Mouse (Mus musculus) lung, postnatal 4 days (tissue): ENCODE measurements around the gene Trp53.
"Not testable (repeated sequence)": the region's sequence is repeated elsewhere in the genome, so short reads cannot be mapped to it uniquely, and the experiment has no call there.

ENCODE experiments used
- DNase-seq, 2 experiments: peaks; one replicate each; pipeline ENCODE4 v3.0.0; 2021

The Trp53 gene

DNA sequence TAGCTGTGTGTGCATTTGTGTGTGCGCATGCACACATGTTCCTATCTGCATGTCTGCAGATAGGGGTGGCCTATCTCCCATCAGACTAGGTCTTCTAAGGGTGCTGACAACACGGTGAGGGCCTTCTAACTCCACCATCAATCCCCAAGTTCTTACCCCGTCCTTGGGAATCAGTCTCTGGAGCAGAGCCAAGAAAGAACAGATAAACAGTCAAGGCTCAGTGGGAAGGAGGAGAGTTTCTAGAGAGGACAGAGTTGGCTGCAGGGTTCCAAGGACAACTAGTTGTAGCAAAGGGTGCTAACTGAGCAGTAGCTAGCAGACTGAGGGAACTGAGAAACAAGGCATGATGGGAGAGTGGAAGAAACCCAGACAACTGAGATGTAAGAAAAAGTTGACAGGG is 21.6 kb downstream of the Trp53 start:
- DNase-seq, result no peak

DNA sequence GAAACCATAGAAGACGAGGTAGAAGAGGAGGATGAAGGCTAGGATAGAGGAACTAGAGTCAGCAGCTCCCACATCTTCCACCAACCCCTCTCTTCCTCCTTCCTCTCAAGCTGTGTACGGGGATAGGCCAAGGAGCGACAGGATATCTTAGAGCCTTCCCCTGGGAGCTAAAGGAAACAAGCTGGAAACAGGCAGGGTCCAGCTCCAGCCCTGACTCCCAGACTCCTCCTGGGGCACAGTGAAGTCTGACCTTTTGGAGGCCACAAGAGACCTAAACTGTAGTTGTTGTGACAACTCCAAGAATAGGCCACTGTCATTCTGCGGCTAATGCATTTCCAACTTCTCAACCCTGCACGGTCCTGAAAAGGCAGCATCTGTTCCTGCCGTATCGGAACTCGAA is 23.4 kb downstream of the Trp53 start:
- no peak for DNase-seq

DNA sequence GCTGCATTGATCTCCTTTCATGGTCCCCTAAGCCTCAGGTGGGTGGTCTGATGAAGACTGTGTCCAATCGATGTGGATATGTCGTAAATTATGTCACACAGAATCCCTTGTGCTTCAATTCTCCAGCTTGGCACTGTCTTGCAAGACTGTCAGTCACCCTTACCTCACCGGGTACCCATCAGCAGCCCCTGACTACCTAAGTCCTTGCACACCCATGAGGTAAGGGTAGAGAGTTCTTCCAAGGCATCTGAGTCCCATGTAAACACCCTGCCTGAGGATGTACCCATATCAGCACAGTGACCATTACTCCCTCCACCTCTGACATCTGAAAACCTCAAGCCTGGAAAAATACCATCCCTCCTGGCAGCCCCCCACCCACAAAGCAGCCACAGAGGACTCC is 24.2 kb downstream of the Trp53 start:
- DNase-seq, result no peak

DNA sequence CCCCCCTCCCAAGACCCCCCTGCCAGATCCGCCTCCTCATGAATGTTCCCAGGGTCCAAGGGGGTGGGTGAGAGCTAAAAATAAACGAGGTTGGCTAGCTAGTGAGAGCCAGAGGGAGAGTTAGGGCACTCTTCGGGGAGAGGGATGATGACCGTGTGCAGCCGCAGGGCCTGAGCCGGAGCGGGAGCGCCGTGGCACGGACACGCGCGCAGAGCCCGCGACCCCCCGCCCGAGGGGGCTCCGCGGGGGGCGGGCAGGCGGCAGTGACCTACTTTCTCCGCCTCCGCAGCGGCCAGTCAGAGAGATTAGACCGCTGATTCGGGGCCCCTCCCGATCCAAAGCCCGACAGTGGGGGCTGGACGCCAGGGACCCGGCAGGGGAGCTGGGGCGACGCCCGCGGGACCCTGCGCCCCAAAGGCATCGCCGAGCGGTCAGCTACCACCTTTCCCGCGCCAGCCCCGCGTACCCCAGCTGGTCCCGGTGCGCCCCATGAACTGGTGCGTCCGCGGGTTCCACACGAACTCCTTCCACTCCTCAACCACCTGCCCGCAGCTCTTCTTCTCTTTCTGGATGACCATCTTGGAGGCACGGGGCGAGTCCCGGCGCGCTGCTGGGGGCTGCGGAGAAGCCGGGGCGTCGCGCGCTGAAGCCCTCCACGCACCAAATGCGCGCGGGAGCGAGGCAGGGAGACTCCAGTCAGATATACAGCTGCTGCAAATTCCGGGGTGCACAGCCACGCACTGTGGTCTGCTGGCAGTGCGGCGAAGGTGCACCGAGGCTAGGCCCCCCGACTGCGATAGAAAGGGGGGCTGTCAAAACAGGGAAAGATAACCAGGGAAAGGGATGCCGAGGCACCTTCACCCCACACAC is 24.9 kb downstream of the Trp53 start:
- DNase-seq, result peak; percentile 31 to 49

GRCm38 (mm10) chr11:69605726-69606490 is 25.7 kb downstream of the Trp53 start, which contains the start of gene Atp1b2:
TSS of gene Atp1b2 (minus strand) at chr11:69605942.
- peak; percentile 73 to 76 for DNase-seq

DNA sequence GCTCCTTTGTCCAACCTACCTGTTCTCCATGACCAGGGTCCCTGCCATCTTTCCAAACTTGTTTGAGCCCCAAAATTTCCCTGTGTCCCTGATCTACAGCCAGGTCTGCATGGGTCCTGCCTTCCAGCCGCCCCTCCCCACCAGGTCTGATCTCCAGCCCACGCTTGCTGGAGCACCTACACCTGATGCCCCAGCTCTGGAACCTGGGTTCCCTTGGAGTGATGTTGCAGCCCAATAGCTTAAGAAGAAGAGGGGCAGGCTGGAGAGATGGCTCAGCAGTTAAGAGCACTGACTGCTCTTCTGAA is 26.3 kb downstream of the Trp53 start:
- DNase-seq, result no peak

- no peak for DNase-seq
These were observed 26.7 kb downstream of the Trp53 start for GRCm38 (mm10) chr11:69606832-69607231.

GRCm38 (mm10) chr11:69608525-69608924 is 28.4 kb downstream of the Trp53 start:
- DNase-seq, result no peak

GRCm38 (mm10) chr11:69609416-69609815 is 29.3 kb downstream of the Trp53 start:
- no peak for DNase-seq

DNA sequence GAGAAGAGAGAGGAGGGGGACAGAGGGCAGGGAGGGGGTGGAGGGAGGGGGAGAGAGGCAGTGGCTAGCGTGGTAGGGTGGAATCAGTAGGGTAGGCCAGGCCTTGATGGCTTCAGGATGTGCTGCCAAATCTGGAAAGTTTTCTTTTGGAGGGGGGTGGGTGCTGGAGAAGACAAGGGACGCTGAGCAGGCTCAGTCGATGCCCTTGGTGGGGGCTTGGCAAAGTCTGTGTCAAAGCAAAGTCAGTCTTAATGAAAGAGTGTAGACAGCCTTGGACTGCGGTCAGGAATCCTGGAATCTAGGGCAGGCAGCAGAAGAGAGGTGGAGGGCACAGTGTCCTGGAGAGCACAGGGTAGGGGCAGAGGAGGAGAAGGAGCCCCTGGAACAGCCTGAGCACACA is 30.7 kb downstream of the Trp53 start:
- no peak for DNase-seq

- DNase-seq, result peak; percentile 89 to 92
These were observed 33.5 kb downstream of the Trp53 start for GRCm38 (mm10) chr11:69613553-69614256.

DNA sequence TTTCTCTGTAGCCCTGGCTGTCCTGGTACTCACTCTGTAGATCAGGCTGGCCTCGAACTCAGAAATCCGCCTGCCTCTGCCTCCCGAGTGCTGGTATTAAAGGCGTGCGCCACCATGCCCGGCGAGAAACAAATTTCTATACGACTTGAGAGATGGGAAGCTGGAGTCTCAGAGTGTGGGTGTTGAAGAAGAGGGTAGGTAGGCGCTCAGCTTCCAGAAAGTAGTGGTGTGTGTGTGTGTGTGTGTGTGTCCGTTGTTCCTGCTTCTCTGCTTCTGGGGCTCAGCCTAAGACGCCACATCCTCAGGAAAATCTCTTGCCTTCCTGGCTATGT is 34.1 kb downstream of the Trp53 start:
- not testable (repeated sequence) for DNase-seq

DNA sequence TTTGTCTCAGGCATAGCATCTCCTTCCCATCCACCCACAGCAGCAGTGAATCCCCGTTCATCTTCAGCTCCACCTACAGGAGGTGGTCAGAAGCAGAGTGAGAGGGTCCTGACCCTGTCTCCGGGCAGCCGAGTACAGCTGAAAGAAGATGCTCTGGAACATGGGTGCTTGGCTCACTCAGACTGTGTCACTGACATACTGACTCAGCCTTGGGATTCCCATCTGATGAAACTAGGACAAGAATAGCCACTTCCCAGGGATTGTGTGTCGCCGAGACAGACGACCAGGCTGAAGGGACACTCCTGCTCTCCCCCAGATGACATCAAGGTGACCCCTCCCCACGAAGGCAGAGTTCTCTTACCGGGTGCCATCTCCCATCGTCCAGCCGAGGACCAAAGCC is 36.6 kb downstream of the Trp53 start:
- no peak for DNase-seq

- no peak for DNase-seq
These were observed 37.6 kb downstream of the Trp53 start, which contains the start of gene Shbg for GRCm38 (mm10) chr11:69617805-69618204. TSS of gene Shbg (minus strand) at chr11:69617905.

GRCm38 (mm10) chr11:69620394-69621081 is 40.4 kb downstream of the Trp53 start:
- DNase-seq, result no peak

DNA sequence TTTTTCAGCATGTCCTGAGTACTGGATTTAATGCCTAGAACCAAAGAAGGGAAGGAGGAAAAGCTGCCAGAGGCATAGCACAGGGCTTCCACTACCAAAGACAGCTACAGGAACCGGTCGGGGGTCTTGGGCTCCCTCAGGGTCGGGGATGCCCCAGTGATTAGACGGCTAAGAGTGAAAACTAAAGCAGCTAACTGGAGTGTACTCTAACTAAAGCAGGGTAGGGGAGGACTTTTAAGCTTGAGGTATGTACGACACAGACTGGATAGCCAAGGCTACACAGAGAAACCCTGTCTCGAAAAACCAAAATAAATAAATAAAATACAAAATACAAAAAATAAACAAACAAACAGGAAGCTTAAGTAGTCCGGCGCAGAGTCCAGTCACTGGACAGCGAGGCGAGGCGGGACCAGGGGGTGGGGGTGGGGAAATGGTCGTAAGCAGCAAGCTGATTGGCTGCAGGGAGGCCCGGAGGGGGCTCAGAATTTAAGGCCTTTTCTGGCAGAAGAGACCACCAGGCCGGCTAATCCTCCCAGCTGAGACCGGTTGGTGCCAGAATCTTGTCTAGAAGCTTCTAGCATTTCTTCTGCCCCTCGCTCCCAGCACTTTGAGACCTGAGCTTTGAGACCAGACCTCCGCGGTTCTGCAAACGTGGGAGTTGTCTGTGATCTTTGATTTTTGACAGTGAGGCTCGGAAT is 41.6 kb downstream of the Trp53 start, which contains the start of gene Sat2:
Gene Sat2, plus strand, starts transcription at position 454 of the 698 bp plus-strand sequence.
- peak; percentile 58 to 76 for DNase-seq

DNA sequence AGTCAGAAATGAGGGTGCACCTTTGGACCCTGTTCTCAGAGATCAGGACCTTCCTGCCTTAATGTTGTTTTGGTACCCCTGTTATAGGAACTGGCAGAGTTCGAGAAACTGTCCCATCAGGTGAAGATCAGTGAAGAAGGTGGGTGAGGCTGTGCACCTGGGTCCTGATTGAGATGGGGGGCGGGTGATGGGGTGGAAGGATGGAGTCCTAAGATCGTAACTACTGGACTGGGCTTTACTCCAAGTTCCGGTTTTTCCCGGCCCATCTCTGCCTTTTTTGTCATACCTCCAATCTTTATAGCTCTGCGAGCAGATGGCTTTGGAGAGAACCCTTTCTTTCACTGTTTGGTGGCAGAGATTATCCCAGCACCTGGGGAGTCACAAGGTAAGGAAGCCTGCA is 42.2 kb downstream of the Trp53 start:
- no peak for DNase-seq

GRCm38 (mm10) chr11:69623006-69623405 is 42.8 kb downstream of the Trp53 start:
- no peak for DNase-seq

DNA sequence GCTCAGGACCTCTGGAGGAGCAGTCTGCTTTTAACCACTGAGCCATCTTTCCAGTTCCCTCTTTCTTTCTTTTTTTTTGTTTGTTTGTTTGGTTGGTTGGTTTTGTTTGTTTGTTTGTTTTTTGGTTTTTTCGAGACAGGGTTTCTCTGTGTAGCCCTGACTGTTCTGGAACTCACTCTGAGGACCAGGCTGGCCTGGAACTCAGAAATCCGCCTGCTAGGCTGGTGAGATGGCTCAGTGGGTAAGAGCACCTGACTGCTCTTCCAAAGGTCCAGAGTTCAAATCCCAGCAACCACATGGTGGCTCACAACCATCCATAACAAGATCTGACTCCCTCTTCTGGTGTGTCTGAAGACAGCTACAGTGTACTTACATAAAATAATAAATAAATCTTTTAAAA is 44.2 kb downstream of the Trp53 start:
- DNase-seq, result not testable (repeated sequence)

DNA sequence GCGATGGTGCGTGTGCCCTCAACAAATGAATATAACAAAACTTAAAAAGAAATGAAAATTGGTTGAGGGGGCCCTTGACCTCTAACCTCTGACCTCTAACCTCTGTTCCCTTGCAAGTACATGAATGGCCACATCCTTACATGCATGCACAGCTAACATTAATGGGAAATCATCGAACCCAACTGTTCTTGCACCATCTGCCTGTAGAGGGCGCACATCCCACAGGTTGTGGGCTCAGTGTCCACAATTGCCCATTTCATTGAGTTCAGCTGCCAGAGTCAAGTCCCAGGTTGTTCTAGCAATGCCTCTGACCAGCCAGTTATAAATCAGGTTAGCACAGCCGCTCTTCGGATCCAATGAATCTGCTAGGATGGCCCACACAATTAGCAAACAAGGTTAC is 48.1 kb downstream of the Trp53 start:
- peak; percentile 68 to 84 for DNase-seq

GRCm38 (mm10) chr11:69629802-69630201 is 49.6 kb downstream of the Trp53 start:
- no peak for DNase-seq
